Mouse (Mus musculus) liver, embryonic 11.5 days (tissue): Measurements from ENCODE around the gene Ikzf3. TPM values are rescaled to one million over a fixed set of nuclear protein-coding genes. Genes with fewer than 3 reads are reported as not detected.

Source experiments
- ATAC-seq: fragments of 200-750 bp; cut with Nextera tagmentation; replicated peaks from 2 replicates; pipeline ENCODE4 v1.8.0; 2017; ENCODE audit warnings: moderate number of reproducible peaks, mild to moderate bottlenecking, moderate TSS enrichment, moderate library complexity; ENCODE audit not compliant: low FRiP score
- DNase-seq: peaks from one replicate; pipeline ENCODE4 v3.0.0-alpha.2; 2017; ENCODE audit warnings: low spot score
- H3K27ac ChIP-seq: fragments of 300-500 bp; sonication (generic); 2 replicates; pipeline ENCODE4 v1.5.1; 2014; ENCODE audit warnings: mild to moderate bottlenecking, low read depth, low read length, control low read depth
- H3K27me3 ChIP-seq: fragments of 300-500 bp; sonication (generic); replicated peaks from 2 replicates; pipeline ENCODE4 v1.6.1; 2014; ENCODE audit warnings: low read length, mixed read lengths; ENCODE audit not compliant: control insufficient read depth, insufficient read depth
- H3K36me3 ChIP-seq: fragments of 300-500 bp; sonication (generic); 2 replicates; pipeline ENCODE4 v1.6.1; 2014; ENCODE audit warnings: mild to moderate bottlenecking, low read length, moderate library complexity, mixed read lengths; ENCODE audit not compliant: control insufficient read depth, insufficient read depth
- H3K4me1 ChIP-seq: fragments of 300-500 bp; sonication (generic); replicated peaks from 2 replicates; pipeline ENCODE4 v1.6.1; 2014; ENCODE audit warnings: low read length, mixed read lengths; ENCODE audit not compliant: control insufficient read depth, insufficient read depth
- H3K4me2 ChIP-seq: fragments of 300-500 bp; sonication (generic); 2 replicates; pipeline ENCODE4 v1.6.1; 2014; ENCODE audit warnings: mild to moderate bottlenecking, control low read depth, moderate library complexity
- H3K4me3 ChIP-seq: fragments of 300-500 bp; sonication (generic); 2 replicates; pipeline ENCODE4 v1.5.1; 2014; ENCODE audit warnings: low read depth, low read length, control low read depth
- H3K9ac ChIP-seq: fragments of 300-500 bp; sonication (generic); 2 replicates; pipeline ENCODE4 v1.6.1; 2014; ENCODE audit warnings: low read depth, low read length, control low read depth
- H3K9me3 ChIP-seq: fragments of 300-500 bp; sonication (generic); 2 replicates; pipeline ENCODE4 v1.6.1; 2016; ENCODE audit warnings: low read length, inconsistent platforms, mixed read lengths; ENCODE audit not compliant: control insufficient read depth
- WGBS: fragments of 180-500 bp; shearing (Covaris S2); extraction: QIAGEN DNeasy Blood & Tissue Kit; methylation state at CpG from one replicate; pipeline ENCODE4 v1.1.7; 2014; 5-methylcytosine and 5-hydroxymethylcytosine counted together
- polyA plus RNA-seq: library from polyadenylated mRNA; unstranded; fragments of >200 nt; fragmentation: Nextera tagmentation; extraction: Ambion mirVana; gene quantifications from 2 replicates; pipeline ENCODE4 v1.2.1, GENCODE M21; 2014

Gene Ikzf3
- polyA plus RNA-seq, 1 experiment from 2014 or later, result 0.04 TPM

- Histone ChIP-seq H3K4me1 (no peaks in the 10 kb centered on the region), H3K4me3 (no peak overlapping the region), H3K9ac (no peak overlapping the region), H3K27me3 (no peaks in the 10 kb centered on the region), H3K4me2 (no peak overlapping the region), H3K27ac (no peak overlapping the region), H3K9me3 (no peaks in the 10 kb centered on the region), H3K36me3 (no peaks in the 10 kb centered on the region; the same call in 1 of the 2 replicates)
- no peak for ATAC-seq
- no peak for DNase-seq
- 84% methylated on average over 7 of the region's 7 CpGs for WGBS
These were observed 119.2 kb downstream of the Ikzf3 start for GRCm38 (mm10) chr11:98426592-98426991.

GRCm38 (mm10) chr11:98418939-98419547 lies 126.8 kb downstream of the Ikzf3 start:
- Histone ChIP-seq H3K27ac (no peak overlapping the region), H3K4me3 (no peak overlapping the region), H3K4me2 (no peak overlapping the region), H3K9me3 (no peaks in the 10 kb centered on the region), H3K36me3 (no peaks in the 10 kb centered on the region; the same call in 1 of the 2 replicates), H3K4me1 (peaks cover 4% of the 10 kb centered on the region; the same call in 1 of the 2 replicates), H3K9ac (no peak overlapping the region), H3K27me3 (peaks cover 16% of the 10 kb centered on the region)
- no peak for DNase-seq
- WGBS, result 81% methylated on average over 10 of the region's 10 CpGs
- ATAC-seq, result no peak

GRCm38 (mm10) chr11:98418273-98418672 lies 127.6 kb downstream of the Ikzf3 start:
- H3K9me3 ChIP-seq, result no peaks in the 10 kb centered on the region
- H3K27ac ChIP-seq, result no peak overlapping the region
- DNase-seq, result no peak
- peaks cover 5% of the 10 kb centered on the region; the same call in 1 of the 2 replicates for H3K4me1 ChIP-seq
- peaks cover 24% of the 10 kb centered on the region for H3K27me3 ChIP-seq
- no peak overlapping the region for H3K4me2 ChIP-seq
- H3K9ac ChIP-seq, result no peak overlapping the region
- no peak for ATAC-seq
- 56% methylated on average over 5 of the region's 6 CpGs for WGBS
- H3K36me3 ChIP-seq, result no peaks in the 10 kb centered on the region; the same call in 1 of the 2 replicates
- no peak overlapping the region for H3K4me3 ChIP-seq

- Histone ChIP-seq H3K4me3 (no peak overlapping the region), H3K27ac (no peak overlapping the region), H3K9ac (no peak overlapping the region), H3K9me3 (no peaks in the 10 kb centered on the region), H3K27me3 (peaks cover 36% of the 10 kb centered on the region), H3K4me2 (no peak overlapping the region), H3K4me1 (peaks cover 5% of the 10 kb centered on the region; the same call in 1 of the 2 replicates), H3K36me3 (no peaks in the 10 kb centered on the region; the same call in 1 of the 2 replicates)
- ATAC-seq (no peak), DNase-seq (no peak)
- WGBS, result 69% methylated on average over 1 of the region's 1 CpGs
These were observed 128.8 kb downstream of the Ikzf3 start for GRCm38 (mm10) chr11:98417074-98417473.

Other genes with a start within 250 kb of the Ikzf3 start
- gene Neurod2, start 216.4 kb downstream of the Ikzf3 start, polyA plus RNA-seq, result 0.10 and 0.18 TPM in 2 replicates
- gene Ppp1r1b, start 197.6 kb downstream of the Ikzf3 start, polyA plus RNA-seq, result 0.38 TPM in 1 of 2 replicates, not detected in the other
- 25.3 and 28.9 TPM in 2 replicates for gene Stard3, start 187.7 kb downstream of the Ikzf3 start, polyA plus RNA-seq
- gene Tcap, start 162.2 kb downstream of the Ikzf3 start, polyA plus RNA-seq, result 0.65 and 0.89 TPM in 2 replicates
- 0.53 and 0.88 TPM in 2 replicates for gene Pnmt, start 159.6 kb downstream of the Ikzf3 start, polyA plus RNA-seq
- gene Pgap3, start 145.5 kb downstream of the Ikzf3 start, polyA plus RNA-seq, result 6.4 and 8.5 TPM in 2 replicates
- gene Erbb2, start 133.6 kb downstream of the Ikzf3 start, polyA plus RNA-seq, result 12.4 and 13.5 TPM in 2 replicates
- 99.4 and 100 TPM in 2 replicates for gene Mien1, start 107.0 kb downstream of the Ikzf3 start, polyA plus RNA-seq
- 33.2 and 34.1 TPM in 2 replicates for gene Grb7, start 99.6 kb downstream of the Ikzf3 start, polyA plus RNA-seq
- 0.40 and 0.42 TPM in 2 replicates for gene Zpbp2, start 5.1 kb upstream of the Ikzf3 start, polyA plus RNA-seq
- gene Ormdl3, start 41.3 kb upstream of the Ikzf3 start, polyA plus RNA-seq, result 10.9 and 11.7 TPM in 2 replicates
- gene Lrrc3c, start 52.3 kb upstream of the Ikzf3 start, polyA plus RNA-seq, result not detected in 2 replicates
- 0.44 and 0.95 TPM in 2 replicates for gene Gm12355, start 79.6 kb upstream of the Ikzf3 start, polyA plus RNA-seq
- gene Gsdma3, start 80.3 kb upstream of the Ikzf3 start, polyA plus RNA-seq, result not detected in 2 replicates
- not detected in 2 replicates for gene Gsdma2, start 100.7 kb upstream of the Ikzf3 start, polyA plus RNA-seq
- gene Gsdma, start 118.3 kb upstream of the Ikzf3 start, polyA plus RNA-seq, result not detected in 2 replicates
- 201 and 207 TPM in 2 replicates for gene Psmd3, start 136.5 kb upstream of the Ikzf3 start, polyA plus RNA-seq
- not detected in 2 replicates for gene Csf3, start 155.2 kb upstream of the Ikzf3 start, polyA plus RNA-seq
- gene Med24, start 183.4 kb upstream of the Ikzf3 start, polyA plus RNA-seq, result 61.9 and 63.6 TPM in 2 replicates
- gene Thra, start 194.6 kb upstream of the Ikzf3 start, polyA plus RNA-seq, result 26.6 and 31.6 TPM in 2 replicates
- 2.1 and 2.7 TPM in 2 replicates for gene Nr1d1, start 229.3 kb upstream of the Ikzf3 start, polyA plus RNA-seq
- gene Msl1, start 249.5 kb upstream of the Ikzf3 start, polyA plus RNA-seq, result 14.8 and 17.7 TPM in 2 replicates